24 mouse cellular contexts compared by ENCODE assay signal in genomic region chr14:72976111-72976510, GRCm38 (mm10).
"Had no signal": no experiment of that assay in that cellular context is flagged by ENCODE, and none has a peak within 500 bp of the region (broad histone marks: within the 10 kb centered on the region; RNA-seq: fewer than 3 reads in every experiment).

No protein-coding gene starts in this region.

- H3K9ac ChIP-seq: hindbrain, embryonic 12.5 days; hindbrain, embryonic 14.5 days; intestine, embryonic 15.5 days; limb, embryonic 13.5 days; limb, embryonic 15.5 days; liver, embryonic 12.5 days; liver, embryonic 14.5 days had no signal

- H3K36me3 ChIP-seq: heart, embryonic 10.5 days; hindbrain, embryonic 10.5 days; hindbrain, embryonic 12.5 days; intestine, embryonic 15.5 days; limb, embryonic 13.5 days; limb, embryonic 15.5 days; liver, embryonic 12.5 days had no signal

- H3K4me3 ChIP-seq: gastrocnemius, adult 2 months; heart, embryonic 10.5 days; hindbrain, embryonic 10.5 days; hindbrain, embryonic 12.5 days; intestine, embryonic 15.5 days; layer of hippocampus, adult 2 months; left cerebral cortex, adult 2 months; limb, embryonic 13.5 days; limb, embryonic 15.5 days; liver, embryonic 12.5 days had no signal

- H3K4me2 ChIP-seq: hindbrain, embryonic 12.5 days; hindbrain, embryonic 14.5 days; intestine, embryonic 15.5 days; limb, embryonic 13.5 days; limb, embryonic 15.5 days; liver, embryonic 12.5 days had no signal

- DNase-seq: gastrocnemius, adult 2 months; gastrocnemius, postnatal 10 days; gastrocnemius, postnatal 25 days; heart, postnatal 4 days; kidney, adult 18-20 months; kidney, adult 8-10 months; kidney, postnatal 10 days; kidney, postnatal 25 days; kidney, postnatal 4 days; left cerebral cortex, postnatal 4 days had no signal

- ATAC-seq: hindbrain, embryonic 16.5 days; inflammation-experienced regulatory T-cells, adult 6 months; intestine, embryonic 15.5 days; intestine, postnatal 0 days; liver, embryonic 12.5 days had no signal

- H3K27me3 ChIP-seq: hindbrain, embryonic 12.5 days; intestine, embryonic 15.5 days; limb, embryonic 13.5 days; limb, embryonic 15.5 days; liver, embryonic 12.5 days had no signal

- H3K4me1 ChIP-seq: heart, embryonic 10.5 days; hindbrain, embryonic 10.5 days; hindbrain, embryonic 12.5 days; intestine, embryonic 15.5 days; limb, embryonic 13.5 days; limb, embryonic 15.5 days; liver, embryonic 12.5 days had no signal

- H3K9me3 ChIP-seq: heart, embryonic 10.5 days; hindbrain, embryonic 10.5 days; hindbrain, embryonic 12.5 days; intestine, embryonic 15.5 days; limb, embryonic 13.5 days; limb, embryonic 15.5 days; liver, embryonic 12.5 days had no signal

- H3K27ac ChIP-seq: gastrocnemius, adult 2 months; heart, embryonic 10.5 days; hindbrain, embryonic 10.5 days; hindbrain, embryonic 12.5 days; hindbrain, embryonic 14.5 days; intestine, embryonic 15.5 days; layer of hippocampus, adult 2 months; left cerebral cortex, adult 2 months; limb, embryonic 13.5 days; limb, embryonic 15.5 days; liver, embryonic 12.5 days; liver, embryonic 14.5 days had no signal
